Mouse (Mus musculus): ENCODE data around the gene Psenen. TPM values are rescaled to one million over a fixed set of nuclear protein-coding genes. Genes with fewer than 3 reads are reported as not detected.

The Psenen gene
- polyA plus RNA-seq, 1 experiment from 2014 or later = 80.1 TPM

GRCm38 (mm10) chr7:30587842-30588667, 24.6 kb upstream of the Psenen start:
- peak; percentile 48 for DNase-seq
- peaks cover 41% of the 10 kb centered on the region for H3K36me3 ChIP-seq
- ATAC-seq (ENCODE audit: low read depth) = peak; percentile 29
- H3K4me2 ChIP-seq = peak overlapping the region; percentile 97
- peak overlapping the region; percentile 96 for H3K4me3 ChIP-seq (replicated peaks)
- H3K9ac ChIP-seq = peak overlapping the region; percentile 99
- no peaks in the 10 kb centered on the region for H3K9me3 ChIP-seq (replicated peaks)
- WGBS (ENCODE audit: insufficient replicate concordance) = under 1% methylated on average over 62 of the region's 67 CpGs
- no peaks in the 10 kb centered on the region for H3K27me3 ChIP-seq
- H3K4me1 ChIP-seq (replicated peaks) = peaks cover 27% of the 10 kb centered on the region
- peak overlapping the region; percentile 90 for H3K27ac ChIP-seq

GRCm38 (mm10) chr7:30586455-30587020, 23.1 kb upstream of the Psenen start:
- Histone ChIP-seq H3K27ac (no peak overlapping the region), H3K36me3 (peaks cover 56% of the 10 kb centered on the region), H3K9me3 (replicated peaks) (no peaks in the 10 kb centered on the region), H3K4me3 (replicated peaks) (peak overlapping the region; percentile 96), H3K27me3 (no peaks in the 10 kb centered on the region), H3K4me2 (peak overlapping the region; percentile 97), H3K9ac (peak overlapping the region; percentile 99), H3K4me1 (replicated peaks) (peaks cover 27% of the 10 kb centered on the region)
- no peak for ATAC-seq (ENCODE audit: low read depth)
- WGBS (ENCODE audit: insufficient replicate concordance) = 88% methylated on average over 28 of the region's 28 CpGs
- no peak for DNase-seq

GRCm38 (mm10) chr7:30585170-30585569, 21.7 kb upstream of the Psenen start:
- WGBS (ENCODE audit: insufficient replicate concordance) = 87% methylated on average over 7 of the region's 7 CpGs
- ATAC-seq (ENCODE audit: low read depth) = no peak
- no peaks in the 10 kb centered on the region for H3K9me3 ChIP-seq (replicated peaks)
- no peak overlapping the region for H3K27ac ChIP-seq
- no peak for DNase-seq
- H3K4me2 ChIP-seq = no peak overlapping the region
- peaks cover 25% of the 10 kb centered on the region for H3K4me1 ChIP-seq (replicated peaks)
- H3K27me3 ChIP-seq = no peaks in the 10 kb centered on the region
- no peak overlapping the region for H3K9ac ChIP-seq
- H3K4me3 ChIP-seq (replicated peaks) = no peak overlapping the region
- peaks cover 70% of the 10 kb centered on the region for H3K36me3 ChIP-seq

DNA sequence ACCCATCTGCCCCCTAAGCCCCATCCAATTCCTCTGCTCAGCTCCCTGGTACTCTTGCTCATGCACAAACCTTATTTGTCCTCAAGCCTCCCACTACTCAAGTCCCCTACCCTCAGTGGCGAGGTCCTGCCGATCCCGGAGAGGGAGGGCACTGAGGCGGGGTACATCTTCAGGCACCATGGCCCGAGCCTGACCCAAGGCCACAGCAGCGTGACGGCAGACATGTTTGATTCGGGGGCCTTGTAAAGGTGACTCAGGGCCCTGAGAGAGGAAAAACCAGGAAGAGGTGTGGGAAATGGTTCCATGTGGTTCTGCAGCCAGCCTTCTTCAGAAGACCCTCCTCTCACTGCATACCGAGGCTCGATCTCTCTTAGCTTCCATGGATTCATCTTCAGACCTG, 20.9 kb upstream of the Psenen start:
- Histone ChIP-seq H3K9me3 (replicated peaks) (no peaks in the 10 kb centered on the region), H3K4me2 (no peak overlapping the region), H3K4me3 (replicated peaks) (no peak overlapping the region), H3K27me3 (no peaks in the 10 kb centered on the region), H3K9ac (no peak overlapping the region), H3K36me3 (peaks cover 78% of the 10 kb centered on the region), H3K27ac (no peak overlapping the region), H3K4me1 (replicated peaks) (peaks cover 17% of the 10 kb centered on the region)
- WGBS (ENCODE audit: insufficient replicate concordance) = 92% methylated on average over 10 of the region's 10 CpGs
- ATAC-seq (ENCODE audit: low read depth) (no peak), DNase-seq (no peak)

- H3K4me2 ChIP-seq = no peak overlapping the region
- H3K9me3 ChIP-seq (replicated peaks) = no peaks in the 10 kb centered on the region
- H3K36me3 ChIP-seq = peaks cover 100% of the 10 kb centered on the region
- H3K4me3 ChIP-seq (replicated peaks) = no peak overlapping the region
- no peak for DNase-seq
- H3K9ac ChIP-seq = no peak overlapping the region
- no peak overlapping the region for H3K27ac ChIP-seq
- H3K4me1 ChIP-seq (replicated peaks) = peaks cover 3% of the 10 kb centered on the region
- H3K27me3 ChIP-seq = no peaks in the 10 kb centered on the region
- no peak for ATAC-seq (ENCODE audit: low read depth)
- 94% methylated on average over 16 of the region's 16 CpGs for WGBS (ENCODE audit: insufficient replicate concordance)
Observed at GRCm38 (mm10) chr7:30581547-30581946, 18.1 kb upstream of the Psenen start.

DNA sequence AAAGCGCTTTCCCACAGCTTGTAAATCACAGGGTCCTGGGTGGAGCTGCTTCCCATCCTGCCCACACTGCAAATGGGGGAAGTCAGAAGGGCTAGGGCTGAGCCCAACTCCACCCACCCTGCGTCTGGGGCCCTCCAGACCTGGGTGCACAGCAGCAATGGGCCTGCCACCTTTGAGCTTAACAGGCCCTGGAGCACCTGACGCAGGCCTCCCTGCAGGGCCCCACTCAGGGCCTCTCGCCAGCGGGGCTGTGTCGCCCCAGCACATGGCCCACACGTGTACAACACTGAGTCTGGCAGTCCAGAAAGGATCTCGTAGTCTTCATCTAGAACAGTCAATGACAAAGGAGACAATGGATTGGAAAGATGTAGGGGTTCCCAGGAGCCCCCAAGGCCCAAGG, 16.5 kb upstream of the Psenen start:
- no peak overlapping the region for H3K9ac ChIP-seq
- H3K36me3 ChIP-seq = peaks cover 100% of the 10 kb centered on the region
- no peak overlapping the region for H3K4me3 ChIP-seq (replicated peaks)
- H3K27ac ChIP-seq = no peak overlapping the region
- no peak overlapping the region for H3K4me2 ChIP-seq
- DNase-seq = no peak
- no peak for ATAC-seq (ENCODE audit: low read depth)
- no peaks in the 10 kb centered on the region for H3K27me3 ChIP-seq
- H3K9me3 ChIP-seq (replicated peaks) = no peaks in the 10 kb centered on the region
- WGBS (ENCODE audit: insufficient replicate concordance) = 78% methylated on average over 8 of the region's 8 CpGs
- H3K4me1 ChIP-seq (replicated peaks) = no peaks in the 10 kb centered on the region

DNA sequence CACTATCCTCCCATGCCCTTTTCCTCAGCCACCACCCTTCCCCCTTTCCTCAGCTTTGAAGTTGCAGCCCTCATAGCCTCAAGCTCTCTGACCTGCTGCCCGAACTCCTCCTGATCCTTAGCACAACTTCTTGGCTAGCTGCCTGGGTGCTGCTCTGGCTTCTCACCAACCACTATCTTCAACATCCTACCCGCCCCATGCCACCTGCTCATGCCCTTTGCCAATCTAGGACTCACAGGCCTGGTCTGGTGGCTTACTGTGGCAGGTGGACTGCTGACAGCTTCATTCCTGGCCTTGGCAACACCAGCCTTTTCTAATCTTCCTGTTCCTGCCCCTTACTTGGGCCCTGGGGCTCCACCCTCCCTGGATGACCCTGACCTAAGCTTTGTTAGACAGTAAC, 9.5 kb upstream of the Psenen start:
- H3K27ac ChIP-seq = no peak overlapping the region
- ATAC-seq (ENCODE audit: low read depth) (no peak), DNase-seq (no peak)
- WGBS (ENCODE audit: insufficient replicate concordance) = 68% methylated on average over 2 of the region's 2 CpGs
- no peak overlapping the region for H3K4me3 ChIP-seq (replicated peaks)
- H3K4me1 ChIP-seq (replicated peaks) = peaks cover 20% of the 10 kb centered on the region
- H3K9ac ChIP-seq = peak overlapping the region; percentile 26; the same call in 1 of the 2 replicates
- no peaks in the 10 kb centered on the region for H3K27me3 ChIP-seq
- H3K9me3 ChIP-seq (replicated peaks) = no peaks in the 10 kb centered on the region
- H3K4me2 ChIP-seq = no peak overlapping the region
- peaks cover 97% of the 10 kb centered on the region for H3K36me3 ChIP-seq

GRCm38 (mm10) chr7:30572389-30572788, 9.0 kb upstream of the Psenen start:
- no peak overlapping the region for H3K9ac ChIP-seq
- no peaks in the 10 kb centered on the region for H3K27me3 ChIP-seq
- no peak overlapping the region for H3K27ac ChIP-seq
- H3K4me2 ChIP-seq = no peak overlapping the region
- peaks cover 95% of the 10 kb centered on the region for H3K36me3 ChIP-seq
- ATAC-seq (ENCODE audit: low read depth) = peak; percentile 32
- 53% methylated on average over 5 of the region's 5 CpGs for WGBS (ENCODE audit: insufficient replicate concordance)
- no peak overlapping the region for H3K4me3 ChIP-seq (replicated peaks)
- DNase-seq = no peak
- H3K9me3 ChIP-seq (replicated peaks) = no peaks in the 10 kb centered on the region
- H3K4me1 ChIP-seq (replicated peaks) = peaks cover 20% of the 10 kb centered on the region

DNA sequence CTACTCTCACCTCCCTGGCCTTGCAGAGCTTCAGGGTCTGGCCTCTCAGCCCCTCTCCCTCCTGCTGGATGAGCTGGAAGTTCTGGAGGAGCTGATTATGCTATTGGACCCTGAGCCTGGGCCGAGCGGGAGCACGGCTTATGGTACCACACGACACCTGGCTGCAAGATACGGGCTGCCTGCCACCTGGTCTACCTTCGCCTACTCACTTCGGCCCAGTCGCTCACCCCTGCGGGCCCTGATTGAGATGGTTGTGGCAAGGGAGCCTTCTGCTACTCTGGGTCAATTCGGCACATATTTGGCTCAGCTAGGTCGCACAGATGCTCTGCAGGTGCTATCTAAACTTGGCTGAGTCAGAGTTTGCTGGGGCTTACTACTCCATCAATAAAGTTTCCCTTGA, 4.1 kb upstream of the Psenen start:
- H3K4me1 ChIP-seq (replicated peaks) = peaks cover 20% of the 10 kb centered on the region
- no peaks in the 10 kb centered on the region for H3K27me3 ChIP-seq
- no peak overlapping the region for H3K9ac ChIP-seq
- no peak for ATAC-seq (ENCODE audit: low read depth)
- no peaks in the 10 kb centered on the region for H3K9me3 ChIP-seq (replicated peaks)
- H3K4me3 ChIP-seq (replicated peaks) = no peak overlapping the region
- DNase-seq = no peak
- no peak overlapping the region for H3K27ac ChIP-seq
- no peak overlapping the region for H3K4me2 ChIP-seq
- 87% methylated on average over 11 of the region's 11 CpGs for WGBS (ENCODE audit: insufficient replicate concordance)
- peaks cover 73% of the 10 kb centered on the region for H3K36me3 ChIP-seq

GRCm38 (mm10) chr7:30566033-30566432, 2.6 kb upstream of the Psenen start:
- 78% methylated on average over 9 of the region's 9 CpGs for WGBS (ENCODE audit: insufficient replicate concordance)
- Histone ChIP-seq H3K9me3 (replicated peaks) (no peaks in the 10 kb centered on the region), H3K4me2 (no peak overlapping the region), H3K36me3 (peaks cover 64% of the 10 kb centered on the region), H3K27ac (no peak overlapping the region), H3K9ac (no peak overlapping the region), H3K27me3 (no peaks in the 10 kb centered on the region), H3K4me1 (replicated peaks) (peaks cover 25% of the 10 kb centered on the region), H3K4me3 (replicated peaks) (no peak overlapping the region)
- no peak for DNase-seq
- no peak for ATAC-seq (ENCODE audit: low read depth)

GRCm38 (mm10) chr7:30564970-30565571, 1.6 kb upstream of the Psenen start, which contains the start of gene Igflr1:
TSS of gene Igflr1 (plus strand) at chr7:30565427.
- no peaks in the 10 kb centered on the region for H3K27me3 ChIP-seq
- peak within 1 kb of the TSS; percentile 83 for H3K4me3 ChIP-seq (replicated peaks)
- peak within 1 kb of the TSS; percentile 89 for H3K4me2 ChIP-seq
- peaks cover 29% of the 10 kb centered on the region for H3K4me1 ChIP-seq (replicated peaks)
- peak within 1 kb of the TSS; percentile 81 for H3K9ac ChIP-seq
- no peak within 1 kb of the TSS for H3K27ac ChIP-seq
- H3K36me3 ChIP-seq = peaks cover 55% of the 10 kb centered on the region
- WGBS (ENCODE audit: insufficient replicate concordance) = 85% methylated on average over 12 of the region's 12 CpGs
- ATAC-seq (ENCODE audit: low read depth) (no peak), DNase-seq (no peak)
- H3K9me3 ChIP-seq (replicated peaks) = no peaks in the 10 kb centered on the region

All from liver, embryonic 13.5 days (tissue).